Mouse (Mus musculus): ENCODE data around the gene Spata20.

The Spata20 gene

GRCm38 (mm10) chr11:94486001-94486400 lies at the start of gene Spata20:
Gene Spata20, minus strand, starts transcription at chr11:94486179.
- DNase-seq (ENCODE audit: low spot score): peak; percentile 78

DNA sequence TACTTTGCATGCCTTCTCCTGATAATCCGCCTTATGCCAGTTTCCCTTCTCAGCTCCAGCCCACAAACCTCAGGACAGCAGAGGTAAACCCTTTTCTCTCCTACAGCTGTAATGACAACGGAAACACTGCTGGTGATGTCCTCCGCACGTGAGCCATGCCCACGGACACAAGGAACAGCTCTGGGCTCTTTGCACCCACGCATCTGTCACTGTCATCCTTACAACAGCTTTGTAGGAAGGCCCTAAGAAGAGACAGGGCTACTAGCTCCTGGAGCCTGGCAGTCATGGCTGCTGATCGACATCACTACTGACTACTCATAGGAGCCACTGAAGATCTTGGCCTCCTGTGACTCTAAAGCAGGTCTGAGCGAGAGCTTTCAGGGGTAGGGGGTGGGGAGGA lies 47.2 kb upstream of the Spata20 start:
- no peak for DNase-seq (ENCODE audit: low spot score)

DNA sequence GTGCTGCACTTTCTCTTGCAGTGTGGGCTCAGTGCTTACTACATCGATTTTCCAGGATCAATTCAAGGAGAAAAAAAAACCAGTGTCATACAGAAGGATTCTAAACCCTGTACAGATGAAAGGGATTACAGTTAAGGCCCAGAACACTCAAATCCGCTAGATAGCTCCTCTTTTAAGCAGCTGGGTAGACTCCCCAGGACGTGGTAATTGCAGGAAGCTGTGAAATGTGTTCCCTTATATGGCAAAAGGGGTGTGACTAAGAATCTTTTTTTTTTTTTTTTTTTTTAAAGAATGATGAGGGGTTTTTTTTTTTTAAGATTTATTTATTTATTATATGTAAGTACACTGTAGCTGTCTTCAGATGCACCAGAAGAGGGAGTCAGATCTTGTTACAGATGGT lies 42.9 kb upstream of the Spata20 start:
- DNase-seq (ENCODE audit: low spot score): no peak

GRCm38 (mm10) chr11:94526171-94526879 lies 40.3 kb upstream of the Spata20 start:
- no peak for DNase-seq (ENCODE audit: low spot score)

GRCm38 (mm10) chr11:94521219-94521843 lies 35.4 kb upstream of the Spata20 start, which contains the start of gene Mycbpap:
Gene Mycbpap, minus strand, starts transcription at chr11:94521742.
- peak; percentile 50 for DNase-seq (ENCODE audit: low spot score)

- no peak for DNase-seq (ENCODE audit: low spot score)
Measured at GRCm38 (mm10) chr11:94513452-94513851, 27.5 kb upstream of the Spata20 start.

DNA sequence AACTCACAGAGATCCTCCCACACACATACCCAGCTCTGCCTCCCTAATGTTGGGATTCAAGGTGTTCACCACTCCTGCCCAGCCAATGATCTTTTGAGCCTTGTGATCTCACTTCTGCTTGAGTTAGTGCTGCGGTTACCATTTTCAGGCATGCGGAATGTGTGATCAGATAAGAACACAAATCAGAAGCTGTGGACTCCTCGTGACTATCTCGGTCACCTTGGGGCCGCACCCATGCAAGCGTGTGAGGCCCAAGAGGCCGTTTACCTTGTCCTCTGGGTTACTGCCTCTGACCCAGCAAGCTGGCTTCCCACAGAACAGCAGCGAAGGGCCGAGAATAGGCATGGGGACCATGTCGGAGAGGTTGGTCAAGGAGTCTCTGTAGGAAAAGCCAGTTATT lies 23.0 kb upstream of the Spata20 start:
- DNase-seq (ENCODE audit: low spot score): no peak

DNA sequence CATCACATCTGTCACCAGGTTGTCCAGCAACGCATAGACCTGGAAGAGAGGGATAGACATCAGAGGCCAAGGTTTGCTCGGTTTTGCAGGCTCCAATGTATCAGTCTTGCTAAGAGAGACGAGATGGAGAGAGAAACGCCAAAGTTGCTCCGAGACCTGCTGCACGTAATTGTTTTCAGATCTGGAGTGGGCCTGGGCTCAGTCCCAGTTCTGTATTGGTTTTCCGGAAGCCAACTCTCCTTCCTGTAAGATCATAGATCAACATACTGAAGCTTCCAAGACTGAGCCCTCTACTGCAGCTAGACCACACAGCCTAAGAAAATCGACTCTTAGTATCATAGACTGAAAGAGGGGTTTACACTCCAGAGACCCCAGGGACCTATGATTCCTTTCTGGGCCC lies 15.5 kb upstream of the Spata20 start:
- no peak for DNase-seq (ENCODE audit: low spot score)

DNA sequence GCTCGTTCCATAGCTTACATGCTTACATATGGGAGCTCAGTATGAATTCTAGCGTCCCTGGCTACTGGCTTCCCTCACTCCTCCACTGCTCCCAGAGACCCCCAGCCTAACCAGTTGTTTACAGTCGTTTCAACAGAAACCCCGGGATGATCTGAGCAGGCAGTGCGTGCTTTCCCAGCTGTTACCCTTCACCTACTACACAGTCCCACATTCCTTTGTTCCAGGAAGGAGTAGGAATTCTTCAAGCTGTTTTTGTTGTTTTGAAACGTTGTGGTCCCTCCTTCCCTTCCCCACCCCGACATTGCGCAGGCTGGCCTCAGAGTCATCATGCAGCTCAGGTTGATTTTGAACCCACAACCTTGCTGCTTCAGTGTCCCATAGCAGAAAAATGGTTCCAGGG lies 14.4 kb upstream of the Spata20 start:
- no peak for DNase-seq (ENCODE audit: low spot score)

DNA sequence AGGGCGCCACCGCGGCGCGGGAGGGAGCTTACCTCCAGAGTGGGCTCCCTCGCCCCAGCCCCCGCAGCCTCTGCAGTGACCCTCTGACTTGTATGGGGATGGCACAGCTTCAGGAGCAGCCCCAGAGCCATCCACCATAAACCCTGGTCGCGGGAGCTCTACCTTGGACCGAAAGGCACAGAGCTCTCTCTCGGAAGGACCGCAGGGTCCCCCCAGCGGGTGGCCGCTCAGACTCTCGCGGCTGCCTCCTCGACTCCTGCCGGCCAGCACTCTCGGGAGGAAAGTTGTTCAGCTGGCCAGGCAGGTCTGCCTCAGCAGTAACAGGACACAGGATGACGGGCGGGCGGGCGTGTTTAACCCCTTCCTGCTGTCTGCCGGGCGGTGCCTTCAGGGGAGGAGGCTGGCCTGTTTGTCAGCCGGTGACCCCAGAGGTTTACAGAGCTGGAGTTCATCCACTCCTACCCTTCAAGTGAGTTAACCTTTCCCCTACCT lies 13.7 kb upstream of the Spata20 start, which contains the start of gene Epn3:
Gene Epn3, minus strand, starts transcription at position 314 of the 492 bp plus-strand sequence.
- peak; percentile 76 for DNase-seq (ENCODE audit: low spot score)

GRCm38 (mm10) chr11:94499035-94499434 lies 13.1 kb upstream of the Spata20 start:
- DNase-seq (ENCODE audit: low spot score): no peak

DNA sequence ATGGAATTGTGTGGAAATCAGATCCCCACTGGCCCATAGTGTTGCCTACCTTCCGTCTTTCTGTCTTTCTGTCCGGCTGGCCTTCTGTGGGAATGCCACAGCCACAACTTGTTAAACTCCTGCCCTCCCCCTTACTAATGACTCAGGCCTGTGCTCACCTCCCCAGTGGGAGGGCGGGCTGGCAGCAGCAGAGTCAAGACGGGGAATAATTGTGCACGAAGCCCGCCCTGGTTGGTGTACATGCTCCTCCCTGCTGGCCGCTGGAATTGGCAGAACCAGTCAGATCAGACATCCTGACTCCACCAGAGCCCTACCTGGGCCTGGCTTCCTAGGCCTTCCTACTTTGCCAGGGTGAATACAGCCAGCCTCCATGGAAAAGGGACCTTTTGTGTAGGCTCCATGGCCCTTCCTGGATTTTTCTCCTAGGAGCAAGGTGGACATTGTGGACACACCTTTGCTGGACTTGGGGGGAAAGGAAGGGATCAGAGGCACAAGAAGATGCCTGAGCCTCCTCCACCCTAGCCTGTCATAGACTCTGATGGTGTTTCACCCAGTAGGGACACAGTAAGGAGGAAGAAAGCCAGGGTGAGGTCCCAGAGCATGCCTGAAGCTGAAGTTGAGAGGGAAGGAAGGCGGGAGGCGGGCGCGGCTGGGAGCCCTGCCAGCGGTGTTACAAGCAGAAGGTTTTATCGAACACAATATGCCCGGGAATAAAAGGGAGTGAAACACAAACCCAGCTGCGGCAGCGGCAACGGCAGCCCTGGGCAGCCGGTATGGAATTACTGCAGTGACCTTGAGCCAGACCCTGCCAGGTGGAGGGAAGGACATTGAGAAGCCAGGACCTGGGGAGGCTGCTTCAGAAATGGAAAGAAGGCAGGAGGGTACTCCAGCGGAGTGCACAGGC lies 12.4 kb upstream of the Spata20 start:
- peak; percentile 80 for DNase-seq (ENCODE audit: low spot score)

DNA sequence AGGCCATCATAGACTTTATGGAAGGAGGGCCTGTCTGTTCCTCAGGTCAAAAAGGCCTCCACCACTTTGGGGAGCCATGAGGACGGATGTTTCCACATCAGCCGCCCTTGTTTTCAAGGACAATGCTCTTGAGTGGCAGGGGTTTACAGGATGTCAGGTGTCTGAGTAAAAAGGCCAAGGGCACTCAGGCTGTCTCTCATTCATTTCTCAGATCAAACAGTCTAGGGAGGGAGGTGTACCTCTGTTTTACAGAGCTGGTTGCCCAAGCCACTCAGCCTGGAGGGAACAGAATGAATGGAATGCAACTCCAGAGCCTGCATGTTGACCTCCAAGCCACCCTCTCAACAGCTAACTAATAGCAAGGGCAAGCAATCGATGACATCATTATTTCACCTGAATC lies 9.4 kb upstream of the Spata20 start:
- DNase-seq (ENCODE audit: low spot score): peak; percentile 88

GRCm38 (mm10) chr11:94491749-94492099 lies 5.7 kb upstream of the Spata20 start:
- DNase-seq (ENCODE audit: low spot score): no peak

- DNase-seq (ENCODE audit: low spot score): no peak
Measured at GRCm38 (mm10) chr11:94491035-94491748, 5.2 kb upstream of the Spata20 start.

- no peak for DNase-seq (ENCODE audit: low spot score)
Measured at GRCm38 (mm10) chr11:94489745-94490144, 3.8 kb upstream of the Spata20 start.

GRCm38 (mm10) chr11:94488767-94489533 lies 3.0 kb upstream of the Spata20 start:
- DNase-seq (ENCODE audit: low spot score): peak; percentile 47

DNA sequence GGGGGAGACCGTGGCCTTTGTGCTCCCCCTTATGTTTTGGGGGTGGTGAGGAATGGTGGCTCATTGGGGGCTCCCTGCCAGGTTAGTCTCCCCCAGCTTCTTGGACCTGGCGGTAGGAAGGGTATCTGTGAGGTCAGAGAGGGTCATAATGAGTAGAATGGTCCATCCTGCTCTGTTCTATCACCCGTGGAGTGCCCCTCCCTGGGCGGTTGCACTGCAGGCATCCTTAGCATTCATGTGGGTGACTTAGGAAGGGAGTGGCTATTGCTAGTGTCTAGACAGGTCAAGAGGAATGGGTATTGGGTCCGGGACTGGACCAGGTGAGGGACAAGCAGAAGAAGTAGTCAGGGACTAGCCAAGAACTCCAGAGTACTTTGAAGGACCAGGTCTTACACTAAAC lies 756 bp downstream of the Spata20 start:
- no peak for DNase-seq (ENCODE audit: low spot score)

GRCm38 (mm10) chr11:94484636-94485035 lies 1.3 kb downstream of the Spata20 start:
- no peak for DNase-seq (ENCODE audit: low spot score)

- no peak for DNase-seq (ENCODE audit: low spot score)
Measured at GRCm38 (mm10) chr11:94483921-94484320, 2.1 kb downstream of the Spata20 start.

DNA sequence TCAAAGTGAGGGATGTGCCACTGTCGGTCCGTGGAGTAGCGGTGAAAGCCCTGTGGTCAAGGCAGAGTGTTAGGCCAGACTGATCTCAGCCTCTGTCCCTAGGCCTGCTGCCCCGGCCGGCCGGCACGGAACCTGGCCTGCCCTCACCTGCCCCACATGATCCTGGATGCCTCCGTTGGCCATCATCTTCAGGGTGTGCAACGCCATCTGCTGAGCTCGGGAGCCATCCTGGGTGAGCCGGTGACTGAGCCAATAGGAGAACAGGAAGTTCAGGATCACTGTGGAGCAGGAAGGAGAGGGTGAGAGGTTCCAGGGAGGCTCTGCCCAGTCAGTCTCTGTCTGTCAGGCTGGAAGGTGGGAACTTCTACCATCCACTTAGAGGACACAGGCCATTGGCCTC lies 2.5 kb downstream of the Spata20 start:
- no peak for DNase-seq (ENCODE audit: low spot score)
